Mouse (Mus musculus): ENCODE data around the gene B4galnt1.

B4galnt1 gene

DNA sequence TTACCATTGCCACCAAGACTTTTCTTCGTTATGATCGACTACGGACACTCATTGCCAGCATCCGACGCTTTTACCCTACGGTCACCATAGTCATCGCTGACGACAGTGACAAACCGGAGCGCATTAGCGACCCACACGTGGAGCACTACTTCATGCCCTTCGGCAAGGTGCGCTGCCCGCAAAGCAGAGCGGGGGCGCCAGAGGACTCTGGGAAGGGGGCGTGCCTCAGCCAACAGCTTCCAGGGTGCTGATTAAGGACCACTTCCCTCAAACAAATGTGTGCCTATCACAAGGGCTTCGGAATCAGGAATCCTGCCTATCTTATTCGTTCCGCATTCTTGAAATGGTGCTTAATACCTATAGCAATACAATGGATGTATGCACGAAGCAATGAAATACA is 5.0 kb downstream of the B4galnt1 start:
- DNase-seq (ENCODE audit: low spot score in 2 of 2), result no peak

DNA sequence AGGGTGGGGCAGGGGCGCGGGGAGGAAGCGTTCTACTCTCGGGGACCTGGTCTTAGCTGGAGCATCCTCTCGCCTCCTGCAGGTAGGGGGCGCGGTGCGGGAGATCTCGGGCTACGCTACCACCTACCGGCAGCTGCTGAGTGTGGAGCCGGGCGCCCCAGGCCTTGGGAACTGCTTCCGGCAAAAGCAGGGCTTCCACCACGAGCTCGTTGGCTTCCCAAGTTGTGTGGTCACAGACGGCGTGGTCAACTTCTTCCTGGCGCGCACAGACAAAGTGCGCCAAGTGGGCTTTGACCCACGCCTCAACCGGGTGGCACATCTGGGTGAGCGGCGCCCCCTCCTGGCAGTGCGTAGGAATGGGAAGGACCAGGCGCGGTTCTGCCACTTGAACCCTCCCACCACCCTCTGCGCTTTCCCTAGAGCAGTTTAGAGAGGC is 5.8 kb downstream of the B4galnt1 start:
- peak; percentile 62 to 72 for DNase-seq (ENCODE audit: low spot score in 2 of 2)

DNA sequence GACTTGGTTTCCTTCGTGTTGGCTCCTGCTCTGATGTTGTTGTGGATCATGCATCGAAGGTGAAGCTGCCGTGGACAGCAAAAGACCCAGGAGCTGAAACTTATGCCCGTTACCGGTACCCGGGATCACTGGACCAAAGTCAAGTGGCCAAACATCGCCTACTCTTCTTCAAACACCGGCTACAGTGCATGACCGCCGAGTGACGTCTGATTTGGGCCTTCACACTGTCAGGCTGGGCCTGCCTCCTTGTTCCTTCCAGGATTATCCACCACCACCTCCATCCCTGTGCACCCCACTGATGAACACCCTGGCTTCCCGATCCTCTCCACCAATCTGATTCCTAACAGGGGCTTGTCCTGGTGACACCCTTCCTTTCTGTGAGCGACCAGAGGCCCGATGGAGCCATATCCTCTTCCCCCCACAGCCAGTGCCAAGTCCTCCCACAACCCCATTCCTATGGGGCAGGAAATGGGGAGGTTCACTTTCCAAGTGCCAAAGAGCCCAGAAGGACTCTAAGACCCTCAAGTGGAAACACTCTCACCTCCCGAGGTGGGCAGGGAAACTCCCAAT is 6.7 kb downstream of the B4galnt1 start:
- DNase-seq (ENCODE audit: low spot score in 2 of 2), result no peak

DNA sequence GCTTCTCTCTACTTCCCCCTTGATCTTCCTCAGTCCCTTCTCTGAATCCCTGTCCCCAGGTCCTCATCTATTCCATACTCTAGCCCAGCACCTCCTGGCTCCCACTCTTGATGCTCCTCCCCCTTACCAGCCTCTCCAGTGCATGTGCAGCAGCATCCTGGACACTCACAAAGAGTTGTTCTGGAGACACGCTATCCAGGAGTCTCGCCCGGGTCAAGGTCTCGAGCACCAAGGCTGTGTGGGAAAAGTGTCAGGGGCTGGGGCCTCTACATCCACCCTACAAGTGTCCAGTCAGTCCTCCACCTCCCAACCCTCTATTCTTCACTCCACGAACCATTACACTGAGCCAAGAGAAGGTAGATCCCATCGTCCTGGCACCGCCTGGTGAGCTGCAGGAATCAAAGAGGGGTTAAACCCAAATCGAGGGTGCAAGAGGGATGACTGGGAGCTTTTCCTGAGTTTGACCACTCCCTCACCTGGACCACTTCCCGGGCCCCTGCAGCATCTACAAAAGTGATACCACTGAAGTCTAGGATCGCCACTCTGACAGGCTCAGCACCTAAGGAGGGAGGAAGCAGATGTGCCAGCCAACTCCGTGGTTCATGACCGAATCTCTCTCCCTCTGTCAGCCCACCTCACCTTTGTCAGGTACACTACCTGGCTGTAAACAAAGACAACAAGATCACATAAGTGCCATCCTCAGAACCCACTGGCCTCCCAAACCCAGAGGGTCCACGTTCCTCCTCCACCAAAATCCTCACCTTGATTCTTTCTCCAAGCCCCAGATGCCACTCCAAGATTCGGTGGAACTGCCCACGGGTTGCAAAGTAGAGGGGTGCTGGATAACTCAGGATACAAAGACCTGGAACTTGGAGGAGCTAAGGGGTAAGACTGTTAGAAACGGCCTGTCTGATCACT is 8.4 kb downstream of the B4galnt1 start:
- DNase-seq (ENCODE audit: low spot score in 2 of 2), result no peak

DNA sequence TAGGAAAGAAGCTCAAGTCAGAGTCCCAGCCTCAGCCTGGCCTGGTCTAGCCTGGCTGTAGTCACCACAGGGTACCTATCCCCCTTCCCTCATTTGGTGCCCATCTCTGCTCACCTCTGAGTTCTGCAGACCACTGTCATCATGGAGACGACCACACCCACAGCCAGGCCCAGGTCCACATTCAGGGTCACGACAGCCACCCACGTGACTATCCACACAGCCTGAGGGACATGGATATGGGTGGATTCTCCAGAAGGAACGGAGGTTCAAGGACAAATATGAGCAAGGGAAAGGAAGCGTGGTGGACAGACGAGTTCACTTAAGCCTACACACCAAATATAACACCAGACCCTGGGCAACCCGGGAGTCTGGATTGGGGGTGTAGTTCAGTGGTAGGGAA is 9.1 kb downstream of the B4galnt1 start:
- no peak for DNase-seq (ENCODE audit: low spot score in 2 of 2)

DNA sequence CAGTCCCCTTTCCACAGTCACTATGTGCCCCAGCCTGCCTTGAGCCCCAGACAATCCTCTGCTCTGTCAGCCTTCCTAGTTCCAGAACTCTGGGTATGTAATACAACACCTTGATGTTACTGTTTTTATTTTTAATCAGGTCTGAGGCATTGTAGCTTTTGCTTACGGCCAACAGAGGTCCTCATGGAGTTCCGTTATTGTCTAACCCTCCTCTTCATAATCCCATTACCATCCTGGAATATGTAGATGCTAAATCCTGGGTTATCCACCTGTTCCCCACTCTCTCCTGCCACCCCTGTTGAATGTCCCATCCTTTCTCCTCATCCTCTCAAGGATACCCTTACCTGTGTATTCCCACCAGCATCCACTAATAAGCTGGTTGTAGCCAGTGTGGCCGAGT is 11.2 kb downstream of the B4galnt1 start:
- no peak for DNase-seq (ENCODE audit: low spot score in 2 of 2)

DNA sequence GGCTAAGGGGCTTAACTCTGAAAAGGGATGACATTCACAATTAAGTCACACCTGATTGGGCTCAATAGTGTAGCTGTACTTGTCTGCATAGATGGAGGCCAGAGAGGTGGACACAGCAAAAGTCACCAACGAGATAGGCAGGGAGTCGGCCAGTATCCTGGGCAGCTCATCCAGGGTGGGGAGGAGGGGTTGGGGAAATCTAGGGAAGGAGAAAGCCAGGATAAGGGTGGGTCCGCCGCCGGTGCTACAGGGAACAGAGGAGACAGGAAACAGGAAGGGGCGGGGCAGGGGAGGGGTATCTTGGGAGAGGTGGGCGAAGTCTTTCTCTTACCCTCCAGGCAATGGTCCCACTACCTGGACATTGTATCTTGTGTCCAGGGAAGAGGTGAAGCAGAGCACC is 11.7 kb downstream of the B4galnt1 start:
- DNase-seq (ENCODE audit: low spot score in 2 of 2), result no peak

DNA sequence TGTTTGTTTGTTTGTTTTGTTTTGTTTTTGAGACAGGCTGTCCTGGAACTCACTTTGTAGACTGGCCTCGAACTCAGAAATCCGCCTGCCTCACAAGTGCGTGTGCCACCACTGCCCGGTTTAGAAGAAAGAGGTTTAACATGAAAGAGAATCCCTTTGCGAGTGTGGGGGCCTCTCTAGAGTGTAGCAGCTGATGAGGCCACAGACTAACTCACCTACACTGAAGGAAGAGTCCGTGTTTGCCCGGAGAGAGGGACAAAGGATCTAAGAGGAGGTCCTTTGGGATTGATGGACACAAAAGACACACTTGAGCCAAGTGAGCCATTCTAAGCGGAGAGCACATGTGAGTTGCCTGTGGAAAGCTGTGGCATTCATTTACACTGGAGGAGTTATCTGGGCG is 12.2 kb downstream of the B4galnt1 start:
- no peak for DNase-seq (ENCODE audit: low spot score in 2 of 2)

DNA sequence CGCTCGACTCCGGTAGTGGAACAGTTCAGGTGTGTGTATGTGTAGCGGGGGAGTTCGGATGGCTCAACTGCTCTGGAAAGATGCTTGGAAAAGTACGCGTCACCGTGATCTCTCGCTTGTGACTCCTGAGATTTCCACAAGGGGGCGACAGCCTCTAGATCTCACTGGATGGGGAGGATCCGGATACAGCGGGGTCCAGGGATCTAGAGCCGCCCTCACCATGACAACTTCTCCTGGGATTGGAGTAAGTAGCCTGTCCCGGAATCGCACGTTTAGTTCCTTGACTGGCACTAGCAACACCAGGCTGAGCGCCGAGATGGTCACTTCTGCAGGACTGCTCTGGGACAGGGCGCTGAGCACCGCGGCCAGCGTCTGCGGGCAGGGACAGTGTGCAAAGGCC is 12.7 kb downstream of the B4galnt1 start:
- DNase-seq (ENCODE audit: low spot score in 2 of 2), result peak; percentile 64 to 73

DNA sequence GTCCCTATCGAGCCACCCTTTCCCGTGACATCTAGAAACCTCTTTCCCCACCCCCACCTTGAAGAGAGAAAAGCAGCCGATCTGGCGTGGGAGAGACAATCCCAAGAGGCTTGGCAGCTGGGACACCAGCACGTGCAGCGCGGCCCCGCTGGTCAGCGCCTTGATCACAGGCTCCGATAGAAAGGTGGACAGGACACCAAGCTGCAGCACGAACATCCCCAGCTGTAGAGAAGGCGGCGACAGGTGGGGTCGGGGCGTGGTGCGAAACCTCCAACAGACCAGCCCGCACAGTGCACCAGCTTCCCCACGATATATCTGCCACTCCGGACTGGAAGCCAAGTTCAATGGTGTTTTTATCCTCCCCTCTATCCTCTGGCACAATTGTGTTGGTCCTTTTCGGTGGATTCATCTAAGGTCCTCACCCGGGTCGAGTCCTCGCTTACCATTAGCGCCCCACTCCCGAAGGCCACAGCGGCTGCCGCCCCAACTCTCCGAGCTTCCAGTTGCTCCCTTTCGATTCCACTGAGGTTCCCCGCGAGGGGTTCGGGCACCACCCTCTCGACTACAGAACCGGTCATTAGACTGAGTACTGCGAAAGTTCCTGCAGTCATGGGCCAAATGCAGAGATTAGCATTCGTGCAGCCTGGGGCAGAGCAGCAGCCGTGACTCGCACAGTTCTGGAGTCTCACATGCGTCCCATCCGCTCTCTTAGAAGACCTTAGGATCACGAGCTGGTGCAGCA is 13.4 kb downstream of the B4galnt1 start:
- DNase-seq (ENCODE audit: low spot score in 2 of 2), result no peak

DNA sequence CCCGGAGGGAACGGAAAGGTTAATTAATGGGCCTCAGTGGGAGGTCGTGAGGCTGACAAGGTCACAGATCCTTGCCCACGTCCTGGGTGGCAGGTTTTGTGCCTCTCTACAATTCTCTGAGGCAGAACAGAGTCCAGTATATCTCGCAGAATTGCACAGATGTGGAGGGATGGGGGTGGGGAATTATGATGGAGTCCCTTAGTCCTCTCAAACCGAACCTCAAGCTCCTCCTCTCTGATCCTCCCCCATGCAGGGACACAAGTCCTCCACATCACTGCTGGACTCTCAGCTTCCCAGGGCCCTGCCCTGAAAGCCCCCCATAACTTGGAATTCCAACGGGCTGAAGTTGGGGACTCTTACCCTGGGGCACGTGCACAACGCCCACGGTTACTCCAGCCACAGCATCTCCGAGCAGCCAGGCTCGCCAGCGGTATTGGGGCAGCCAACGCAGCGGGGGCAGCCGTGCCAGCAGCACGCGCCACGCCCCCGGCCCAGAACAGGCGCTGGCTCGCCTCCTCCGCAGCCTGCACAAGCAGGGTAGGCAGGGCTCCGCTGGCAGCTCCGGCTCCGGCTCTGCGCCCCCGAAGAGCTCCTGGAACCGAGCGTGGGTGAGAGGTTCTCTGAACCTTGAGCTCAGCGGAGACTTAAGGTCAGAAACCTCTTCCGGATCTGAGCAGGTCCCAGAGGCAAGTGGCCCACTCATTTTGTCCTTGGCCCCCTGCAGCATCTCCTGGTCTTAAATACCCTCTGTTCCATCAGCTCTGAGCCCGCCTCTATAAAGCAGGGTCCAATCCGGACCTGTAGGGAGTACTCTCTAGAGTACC is 15.1 kb downstream of the B4galnt1 start, which contains the start of gene Slc26a10:
Gene Slc26a10, minus strand, starts transcription at position 775 of the 824 bp plus-strand sequence.
- peak; percentile 58 to 73 for DNase-seq (ENCODE audit: low spot score in 2 of 2)

DNA sequence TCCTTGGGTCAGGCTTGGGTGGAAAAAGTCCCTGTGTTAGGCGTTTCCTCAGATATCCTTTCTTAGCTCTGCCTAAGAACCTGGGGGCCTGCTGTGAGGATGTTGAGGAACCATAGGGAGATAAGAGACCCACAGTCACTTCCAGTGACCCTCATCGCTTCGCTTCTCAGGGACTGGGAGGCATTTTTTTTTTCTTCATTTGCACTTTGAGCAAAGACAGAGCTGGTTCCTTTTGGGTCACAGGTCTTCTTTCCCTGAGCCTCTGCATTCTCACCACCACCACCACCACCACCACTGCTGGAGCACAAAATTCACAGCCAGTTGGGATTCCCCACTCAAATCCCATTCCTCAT is 15.6 kb downstream of the B4galnt1 start:
- no peak for DNase-seq (ENCODE audit: low spot score in 2 of 2)

DNA sequence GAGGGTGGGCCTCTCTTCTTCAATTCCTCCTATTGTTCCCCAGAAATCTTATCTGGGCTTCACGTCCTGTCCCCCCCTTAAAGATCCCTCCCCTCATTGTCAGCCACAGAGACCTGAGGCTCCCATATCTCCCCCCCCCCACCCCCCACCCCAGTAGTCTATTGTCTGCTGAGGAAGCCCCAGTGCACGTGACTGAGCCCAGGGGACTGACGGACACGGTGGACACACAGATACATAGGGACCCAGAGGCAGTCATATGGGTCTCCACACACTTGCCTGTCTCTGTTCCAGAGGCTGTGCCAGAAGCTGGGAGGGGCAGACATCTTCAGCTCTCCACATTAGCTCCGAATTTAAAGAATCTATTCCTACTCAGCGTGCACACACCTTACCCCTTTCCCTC is 16.5 kb downstream of the B4galnt1 start:
- DNase-seq (ENCODE audit: low spot score in 2 of 2), result peak; percentile 48 to 72

DNA sequence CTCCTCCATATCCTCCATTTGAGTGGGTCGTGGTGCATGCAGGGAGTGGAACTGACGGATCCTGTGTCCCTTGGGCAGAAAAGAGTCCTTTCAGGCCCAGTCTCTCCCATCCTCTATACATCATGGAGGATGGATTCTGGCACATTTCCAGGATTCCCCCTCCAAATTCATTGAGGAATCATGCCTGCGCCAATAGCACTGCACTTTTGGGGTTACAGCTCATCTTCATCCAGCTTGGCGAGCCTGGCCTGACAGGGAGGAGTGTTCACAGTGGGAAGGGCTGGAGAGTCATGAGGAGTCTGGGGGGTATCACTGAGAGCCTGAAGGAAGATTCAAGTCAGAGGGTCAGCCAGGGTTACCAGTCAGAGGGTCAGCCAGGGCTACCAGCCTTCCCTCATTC is 17.6 kb downstream of the B4galnt1 start:
- no peak for DNase-seq (ENCODE audit: low spot score in 2 of 2)

DNA sequence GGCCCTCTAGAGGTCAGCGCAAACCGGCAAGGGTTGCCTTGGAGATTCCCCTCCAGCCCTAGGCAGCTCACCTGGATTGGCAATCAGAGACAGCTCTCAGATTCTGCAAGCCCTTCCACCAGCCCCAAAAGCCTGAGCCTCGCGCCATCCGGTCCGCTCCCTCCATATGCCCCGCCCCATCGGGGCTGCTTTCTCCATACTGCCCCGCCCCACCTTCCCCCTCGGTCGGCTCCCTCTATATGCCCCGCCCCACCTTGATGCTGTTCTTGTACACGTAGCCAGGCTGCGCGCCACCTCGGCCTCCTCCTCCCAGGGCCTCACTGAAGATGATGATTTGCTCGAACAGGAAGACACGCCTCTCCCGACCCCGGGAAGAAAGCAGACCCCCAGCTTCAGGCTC is 18.7 kb downstream of the B4galnt1 start:
- no peak for DNase-seq (ENCODE audit: low spot score in 2 of 2)

DNA sequence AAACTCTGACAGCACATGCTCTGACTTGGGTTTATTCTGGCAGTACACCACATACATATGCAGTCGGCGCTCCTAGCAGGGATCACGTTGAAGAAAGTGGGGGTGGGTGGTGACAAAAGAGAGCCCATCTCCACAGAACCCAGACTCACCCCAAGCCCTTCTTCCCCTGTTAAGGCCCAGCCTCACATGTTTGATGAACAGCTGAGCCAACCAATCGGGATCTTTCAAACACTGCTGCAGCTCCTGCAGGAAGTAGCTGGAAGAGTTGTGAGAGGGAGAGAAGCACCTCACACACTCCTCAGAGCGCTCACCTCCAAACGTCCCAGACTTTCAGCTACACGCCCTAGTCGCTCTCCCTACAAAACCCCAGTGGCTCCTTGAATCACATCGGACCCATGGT is 20.1 kb downstream of the B4galnt1 start:
- DNase-seq (ENCODE audit: low spot score in 2 of 2), result no peak

DNA sequence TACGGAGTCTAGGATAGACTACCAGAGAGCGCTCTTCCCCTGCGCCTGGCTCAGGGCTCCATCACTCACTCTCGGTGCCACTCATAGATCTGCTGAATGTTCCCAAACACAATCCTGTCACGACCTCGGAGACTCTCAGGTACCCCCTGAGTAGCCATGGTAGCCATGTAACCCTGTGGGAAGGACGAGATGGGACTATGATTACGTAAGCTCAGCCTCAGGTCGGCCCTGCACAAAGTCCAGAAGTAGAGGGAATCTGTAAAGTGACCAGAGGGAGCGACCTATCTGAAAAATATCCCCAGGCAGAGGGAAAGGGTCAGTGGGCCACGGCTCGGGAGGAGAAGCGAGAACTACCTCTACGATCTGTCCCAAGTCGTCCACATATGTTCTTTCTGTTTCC is 20.5 kb downstream of the B4galnt1 start:
- no peak for DNase-seq (ENCODE audit: low spot score in 2 of 2)

DNA sequence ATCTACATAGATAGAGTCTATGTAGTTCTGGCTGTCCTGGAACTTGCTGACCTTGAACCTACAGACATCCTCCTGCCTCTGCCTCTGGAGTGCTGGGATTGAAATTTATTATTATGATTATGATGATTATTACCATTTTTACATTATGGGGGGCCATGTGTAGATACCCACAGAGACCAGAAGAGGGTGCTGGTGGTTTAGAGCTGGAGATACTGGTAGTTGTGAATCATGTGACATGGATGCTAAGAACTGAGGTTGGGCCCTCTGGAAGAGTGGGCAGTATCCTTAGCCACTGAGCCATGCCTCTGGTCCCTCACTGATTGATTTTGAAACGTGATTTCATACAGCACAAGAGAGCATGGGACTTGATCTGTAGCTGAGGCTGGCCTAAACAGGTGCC is 21.4 kb downstream of the B4galnt1 start:
- DNase-seq (ENCODE audit: low spot score in 2 of 2), result no peak

DNA sequence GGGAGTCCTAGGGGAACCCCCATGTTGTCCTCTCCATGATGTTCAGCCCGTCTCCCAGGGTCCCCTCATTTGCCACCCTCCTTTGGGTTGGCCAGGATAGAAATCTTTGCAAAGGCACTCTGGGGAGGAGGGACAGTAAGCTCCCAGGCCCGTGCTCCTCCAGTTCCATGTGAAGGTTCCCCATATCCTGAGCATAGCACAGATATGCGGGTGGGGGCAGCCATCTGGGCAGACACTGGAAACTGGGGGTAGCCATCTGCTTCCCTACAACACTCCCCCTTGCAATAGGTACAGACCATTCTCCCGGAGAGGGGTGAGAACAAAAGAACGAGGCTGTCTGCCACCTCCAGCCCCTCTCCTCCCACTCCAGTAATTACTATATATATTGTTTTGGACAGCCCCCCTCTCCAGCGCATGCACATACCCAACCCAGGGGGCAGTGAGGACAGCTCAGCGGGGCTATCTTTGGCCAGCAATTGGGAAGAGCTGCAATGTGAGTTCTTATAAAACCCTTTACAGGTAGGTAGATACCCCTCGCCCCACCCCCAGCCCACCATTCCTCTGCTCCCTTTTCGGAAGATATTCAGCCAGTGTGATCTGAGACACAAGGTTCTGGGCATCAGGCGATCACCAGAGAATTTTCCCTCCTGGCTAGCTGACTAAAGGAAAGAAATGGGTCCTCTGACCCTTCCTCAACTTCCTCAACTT is 22.5 kb downstream of the B4galnt1 start:
- no peak for DNase-seq (ENCODE audit: low spot score in 2 of 2)

DNA sequence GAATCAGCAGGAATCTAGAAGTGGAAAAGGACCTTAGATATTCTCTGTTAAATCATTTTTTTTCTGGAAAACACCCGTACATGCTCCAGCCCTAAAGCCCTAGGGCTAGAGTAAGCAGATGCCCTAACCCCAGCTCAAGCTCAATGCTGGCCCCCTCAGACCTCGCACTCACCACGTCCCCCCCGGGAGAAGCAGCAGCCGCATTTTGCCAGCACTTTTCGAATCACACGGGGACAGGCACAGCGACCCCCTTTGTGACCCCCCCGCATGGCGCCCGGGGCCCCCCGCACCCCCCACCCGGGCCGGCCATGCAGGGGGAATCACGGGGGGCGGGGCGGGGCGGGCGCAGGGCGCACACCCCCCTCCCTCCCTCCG is 23.0 kb downstream of the B4galnt1 start:
- DNase-seq (ENCODE audit: low spot score in 2 of 2), result no peak

DNA sequence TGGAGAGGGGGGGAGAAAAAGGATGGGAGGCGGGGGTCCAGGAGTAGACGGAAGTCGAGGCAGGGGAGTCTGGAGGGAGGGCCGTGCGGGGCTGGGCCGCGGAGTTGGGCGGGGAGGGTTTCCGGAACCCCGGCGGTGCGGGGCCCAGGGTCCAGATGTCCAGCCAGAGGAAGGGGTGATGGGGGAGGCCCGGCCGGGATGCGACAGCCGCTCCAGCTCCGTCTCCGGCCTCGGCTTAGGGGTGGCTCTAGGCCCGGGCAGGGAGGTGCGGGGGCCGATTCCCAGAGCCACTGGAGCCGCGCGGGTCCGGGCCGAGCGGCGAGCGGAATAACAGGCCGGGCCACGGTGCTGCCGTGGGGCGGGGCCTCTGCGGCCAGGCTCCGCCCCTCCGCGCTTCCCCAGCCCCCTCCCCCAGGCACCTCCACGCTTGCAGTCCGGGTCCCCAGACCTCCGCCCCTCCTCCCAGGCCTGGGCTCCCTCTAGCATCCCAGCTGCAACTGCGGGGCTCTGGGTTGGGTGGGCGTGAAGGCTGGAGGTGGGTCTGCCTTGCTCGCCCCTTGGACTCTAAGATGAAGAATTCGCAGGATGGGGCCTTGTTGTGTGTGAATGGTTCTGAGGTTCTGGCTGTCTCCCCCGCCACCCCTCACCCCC is 23.6 kb downstream of the B4galnt1 start:
- DNase-seq (ENCODE audit: low spot score in 2 of 2), result peak; percentile 62 to 63
